Mouse (Mus musculus) kidney, embryonic 15.5 days (tissue): ENCODE data around the gene Bco1. TPM values are rescaled to one million over a fixed set of nuclear protein-coding genes. Genes with fewer than 3 reads are reported as not detected.

ENCODE experiments used
- ATAC-seq: fragments of 200-750 bp; cut with Nextera tagmentation; replicated peaks from 2 replicates; pipeline ENCODE4 v1.8.0; 2017; ENCODE audit warnings: moderate TSS enrichment; ENCODE audit not compliant: low FRiP score
- H3K27ac ChIP-seq: fragments of 300-500 bp; sonication (generic); 2 replicates; pipeline ENCODE4 v1.5.1; 2015; ENCODE audit warnings: mild to moderate bottlenecking, inconsistent platforms
- H3K27me3 ChIP-seq: fragments of 300-500 bp; sonication (generic); 2 replicates; pipeline ENCODE4 v1.6.1; 2015; ENCODE audit warnings: inconsistent platforms
- H3K36me3 ChIP-seq: fragments of 300-500 bp; sonication (generic); 2 replicates; pipeline ENCODE4 v1.6.1; 2015; ENCODE audit warnings: inconsistent platforms
- H3K4me1 ChIP-seq: fragments of 300-500 bp; sonication (generic); 2 replicates; pipeline ENCODE4 v1.6.1; 2015; ENCODE audit warnings: inconsistent platforms
- H3K4me2 ChIP-seq: fragments of 300-500 bp; sonication (generic); 2 replicates; pipeline ENCODE4 v1.6.1; 2015; ENCODE audit warnings: moderate library complexity, mild to moderate bottlenecking, inconsistent platforms
- H3K4me3 ChIP-seq: fragments of 300-500 bp; sonication (generic); replicated peaks from 2 replicates; pipeline ENCODE4 v1.5.1; 2015; ENCODE audit warnings: mild to moderate bottlenecking, inconsistent platforms
- H3K9ac ChIP-seq: fragments of 300-500 bp; sonication (generic); 2 replicates; pipeline ENCODE4 v1.6.1; 2015; ENCODE audit warnings: mild to moderate bottlenecking, inconsistent platforms
- H3K9me3 ChIP-seq: fragments of 300-500 bp; sonication (generic); replicated peaks from 2 replicates; pipeline ENCODE4 v1.6.1; 2016; ENCODE audit warnings: inconsistent platforms
- WGBS: fragments of 180-500 bp; shearing (Covaris S2); methylation state at CpG from one replicate; pipeline ENCODE4 v1.1.7; 2015; ENCODE audit warnings: mixed read lengths; 5-methylcytosine and 5-hydroxymethylcytosine counted together
- polyA plus RNA-seq: library from polyadenylated mRNA; unstranded; fragments of >200 nt; fragmentation: Nextera tagmentation; extraction: Ambion mirVana; gene quantifications from 2 replicates; pipeline ENCODE4 v1.2.1, GENCODE M21; 2015

Gene Bco1
- polyA plus RNA-seq, 1 experiment from 2014 or later, result 0.36 TPM

DNA sequence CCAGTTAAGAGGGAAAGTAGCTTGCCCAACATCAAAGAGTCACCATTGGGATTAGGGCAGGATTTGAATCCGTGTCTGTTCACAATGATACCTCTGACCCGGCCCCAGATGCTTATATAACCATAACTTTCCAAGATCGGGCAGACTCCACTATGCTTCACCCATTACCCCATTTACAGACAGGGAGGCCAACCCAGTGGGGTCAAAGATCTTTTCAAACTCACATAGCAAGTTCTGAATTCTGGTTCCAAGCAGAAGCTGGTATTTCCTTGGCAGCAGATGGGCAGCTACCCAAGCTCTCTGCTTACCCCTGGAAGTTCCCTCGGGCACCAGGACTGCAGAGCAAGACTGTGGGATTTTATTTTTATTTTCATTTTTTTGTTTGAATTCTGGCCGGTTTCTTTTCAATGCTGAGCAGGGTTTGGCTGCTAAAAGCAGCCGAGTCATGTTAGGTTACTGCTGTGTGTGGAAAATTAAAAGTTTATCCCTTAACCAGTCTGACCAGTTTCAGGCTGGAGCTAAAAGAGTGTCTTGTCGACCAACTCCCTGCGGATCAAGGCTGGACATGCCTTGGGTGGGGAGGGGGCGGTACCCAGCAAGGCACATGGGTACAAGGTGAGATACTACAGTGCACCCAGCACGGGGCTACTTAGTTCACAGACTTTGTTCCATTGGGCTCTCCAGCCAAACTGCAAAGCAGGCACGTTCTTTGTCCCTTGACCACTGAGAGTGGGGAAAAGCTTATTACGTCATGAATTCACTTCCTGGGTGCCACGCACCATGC, 28.4 kb downstream of the Bco1 start:
- no peak overlapping the region for H3K9ac ChIP-seq
- no peaks in the 10 kb centered on the region; the same call in 1 of the 2 replicates for H3K27me3 ChIP-seq
- H3K9me3 ChIP-seq, result no peaks in the 10 kb centered on the region
- ATAC-seq, result 0 out of 2 replicates have a peak, but pooled peaks have one; percentile 40
- no peaks in the 10 kb centered on the region for H3K36me3 ChIP-seq
- H3K4me1 ChIP-seq, result no peaks in the 10 kb centered on the region
- no peak overlapping the region for H3K4me2 ChIP-seq
- no peak overlapping the region for H3K27ac ChIP-seq
- H3K4me3 ChIP-seq, result no peak overlapping the region
- 77% methylated on average over 13 of the region's 13 CpGs for WGBS

DNA sequence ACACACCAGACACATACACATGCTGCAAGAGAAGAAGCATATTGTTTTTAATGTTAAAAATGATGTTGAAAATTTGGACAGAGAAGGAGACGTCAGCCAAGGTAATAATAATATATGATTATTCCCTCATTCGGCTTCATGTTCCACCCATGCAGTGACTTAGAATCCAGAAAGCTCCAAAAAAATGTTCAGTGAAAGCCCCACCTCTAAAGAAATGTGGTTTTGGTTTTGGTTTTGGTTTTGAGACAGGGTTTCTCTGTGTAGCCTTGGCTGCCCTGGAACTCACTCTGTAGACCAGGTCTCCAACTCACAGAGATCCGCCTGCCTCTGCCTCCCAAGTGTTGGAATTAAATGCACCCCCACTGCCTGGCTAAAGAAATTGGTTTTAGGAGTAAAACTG, 30.2 kb downstream of the Bco1 start:
- Histone ChIP-seq H3K4me2 (no peak overlapping the region), H3K27me3 (no peaks in the 10 kb centered on the region; the same call in 1 of the 2 replicates), H3K9ac (no peak overlapping the region), H3K4me1 (no peaks in the 10 kb centered on the region), H3K4me3 (no peak overlapping the region), H3K9me3 (no peaks in the 10 kb centered on the region), H3K27ac (no peak overlapping the region), H3K36me3 (no peaks in the 10 kb centered on the region)
- 95% methylated on average over 3 of the region's 3 CpGs for WGBS
- ATAC-seq, result no peak

DNA sequence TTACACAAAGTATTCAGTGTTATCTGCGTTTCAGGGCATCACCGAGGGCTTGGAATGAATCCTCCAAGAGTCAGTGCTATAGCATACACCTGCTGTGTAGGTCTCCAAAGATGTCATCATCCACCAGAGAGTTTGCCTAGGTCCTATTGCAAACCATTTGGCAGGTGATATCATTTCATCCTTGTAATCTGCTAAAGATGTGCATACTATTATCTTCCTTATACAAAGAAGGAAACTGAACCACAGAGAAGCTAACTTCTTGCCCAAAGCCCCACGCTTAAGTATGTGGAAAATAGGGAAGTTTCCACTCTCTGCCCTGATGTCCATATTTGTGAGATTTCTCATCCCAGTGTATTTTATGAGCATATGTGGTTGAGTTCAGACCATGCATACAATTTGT, 30.8 kb downstream of the Bco1 start:
- 93% methylated on average over 3 of the region's 3 CpGs for WGBS
- no peaks in the 10 kb centered on the region for H3K9me3 ChIP-seq
- no peaks in the 10 kb centered on the region; the same call in 1 of the 2 replicates for H3K27me3 ChIP-seq
- no peak overlapping the region for H3K9ac ChIP-seq
- no peak overlapping the region for H3K27ac ChIP-seq
- no peak for ATAC-seq
- H3K4me3 ChIP-seq, result no peak overlapping the region
- no peak overlapping the region for H3K4me2 ChIP-seq
- no peaks in the 10 kb centered on the region for H3K4me1 ChIP-seq
- no peaks in the 10 kb centered on the region for H3K36me3 ChIP-seq

DNA sequence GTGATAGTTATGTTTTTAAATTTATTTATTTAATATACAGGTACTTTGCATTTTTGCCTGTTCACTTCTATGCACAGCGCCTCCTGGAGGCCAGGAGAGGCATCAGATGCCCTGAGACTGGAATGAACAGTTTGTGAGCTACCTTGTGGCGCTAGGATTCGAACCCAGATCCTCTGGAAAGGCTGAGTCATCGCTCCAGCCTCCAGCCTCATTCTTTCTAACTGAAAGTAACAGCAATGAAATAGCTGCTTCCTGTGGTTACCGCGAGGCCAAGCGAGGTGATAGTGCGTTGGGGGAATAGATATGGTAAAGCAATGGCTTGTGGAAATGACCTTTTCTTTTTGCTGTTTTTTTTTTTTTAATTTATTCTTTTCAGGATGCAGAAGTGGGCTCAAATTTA, 31.4 kb downstream of the Bco1 start:
- 82% methylated on average over 8 of the region's 8 CpGs for WGBS

DNA sequence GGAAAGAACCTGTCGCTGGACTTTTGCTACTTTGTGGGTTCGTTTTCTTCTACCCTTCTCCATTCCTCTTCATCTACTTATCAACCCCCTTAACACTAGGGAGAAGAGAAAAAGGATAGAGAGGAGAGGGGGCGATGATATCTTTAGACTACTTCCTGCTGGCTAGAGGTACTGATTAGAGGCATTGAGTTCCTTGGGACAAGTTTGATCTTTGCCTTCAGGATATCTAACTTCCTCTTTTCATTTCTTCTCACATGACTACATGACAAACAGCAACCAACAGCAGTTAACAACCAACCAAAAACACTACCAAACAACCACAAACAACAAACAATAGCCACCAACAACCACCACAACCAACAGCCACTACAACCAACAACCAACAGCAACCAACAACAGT, 38.0 kb downstream of the Bco1 start:
- WGBS, result 92% methylated on average over 3 of the region's 3 CpGs
- no peak overlapping the region for H3K27ac ChIP-seq
- peaks cover 8% of the 10 kb centered on the region; the same call in 1 of the 2 replicates for H3K4me1 ChIP-seq
- no peak overlapping the region for H3K4me2 ChIP-seq
- H3K9ac ChIP-seq, result no peak overlapping the region
- H3K4me3 ChIP-seq, result no peak overlapping the region
- no peaks in the 10 kb centered on the region for H3K36me3 ChIP-seq
- H3K27me3 ChIP-seq, result no peaks in the 10 kb centered on the region; the same call in 1 of the 2 replicates
- no peaks in the 10 kb centered on the region for H3K9me3 ChIP-seq
- no peak for ATAC-seq

More for the DNA sequence above, 31.4 kb downstream of the Bco1 start:
- Histone ChIP-seq H3K9me3 (no peaks in the 10 kb centered on the region), H3K4me1 (no peaks in the 10 kb centered on the region), H3K36me3 (no peaks in the 10 kb centered on the region), H3K9ac (no peak overlapping the region), H3K4me3 (no peak overlapping the region), H3K27me3 (no peaks in the 10 kb centered on the region; the same call in 1 of the 2 replicates), H3K27ac (no peak overlapping the region), H3K4me2 (no peak overlapping the region)
- no peak for ATAC-seq

DNA sequence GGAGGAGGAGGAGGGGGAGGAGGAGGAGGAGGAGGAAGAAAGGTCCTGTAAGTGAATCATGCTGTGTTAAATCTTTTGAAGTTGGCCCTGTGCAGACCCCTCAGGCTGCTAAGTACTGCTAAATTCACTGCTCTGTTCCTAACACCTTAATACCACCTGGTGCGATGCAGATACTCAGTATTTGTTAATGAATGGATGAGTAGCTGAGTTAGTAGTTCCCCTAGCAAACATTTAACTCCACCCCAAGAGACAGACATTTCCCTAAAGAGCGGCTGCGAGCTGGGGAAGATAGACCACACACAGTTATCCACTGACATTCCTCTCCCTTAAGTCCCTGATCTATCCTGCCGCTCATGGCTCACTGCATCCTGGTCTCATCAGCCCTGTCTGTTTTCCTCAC, 40.7 kb downstream of the Bco1 start:
- no peak for ATAC-seq
- Histone ChIP-seq H3K4me1 (peaks cover 8% of the 10 kb centered on the region; the same call in 1 of the 2 replicates), H3K4me2 (no peak overlapping the region), H3K27ac (no peak overlapping the region), H3K9ac (no peak overlapping the region), H3K9me3 (no peaks in the 10 kb centered on the region), H3K36me3 (no peaks in the 10 kb centered on the region), H3K4me3 (no peak overlapping the region), H3K27me3 (no peaks in the 10 kb centered on the region)
- 21% methylated on average over 4 of the region's 4 CpGs for WGBS

DNA sequence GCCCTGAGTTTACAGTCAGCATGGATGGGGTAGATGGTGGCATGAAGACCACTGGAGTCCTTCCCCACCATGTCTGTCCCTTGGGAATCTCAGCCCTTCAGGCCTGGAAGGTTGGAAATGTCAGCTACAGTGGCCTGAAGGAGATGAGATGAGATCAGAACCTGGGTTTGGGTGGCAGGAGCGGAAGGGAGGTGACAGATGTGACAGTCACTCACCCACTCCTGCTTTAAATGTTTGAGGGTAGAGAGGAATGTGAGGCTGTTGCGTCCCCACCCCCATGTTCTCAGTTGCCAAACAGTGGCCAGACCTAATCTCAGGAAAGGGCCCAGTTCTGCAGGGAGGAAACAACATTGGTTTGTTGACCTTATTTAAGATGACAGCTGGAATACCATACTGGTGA, 41.1 kb downstream of the Bco1 start:
- no peaks in the 10 kb centered on the region for H3K36me3 ChIP-seq
- no peak for ATAC-seq
- peaks cover 8% of the 10 kb centered on the region; the same call in 1 of the 2 replicates for H3K4me1 ChIP-seq
- H3K27me3 ChIP-seq, result no peaks in the 10 kb centered on the region
- 48% methylated on average over 2 of the region's 2 CpGs for WGBS
- no peak overlapping the region for H3K4me3 ChIP-seq
- H3K27ac ChIP-seq, result no peak overlapping the region
- H3K9ac ChIP-seq, result no peak overlapping the region
- no peaks in the 10 kb centered on the region for H3K9me3 ChIP-seq
- no peak overlapping the region for H3K4me2 ChIP-seq

DNA sequence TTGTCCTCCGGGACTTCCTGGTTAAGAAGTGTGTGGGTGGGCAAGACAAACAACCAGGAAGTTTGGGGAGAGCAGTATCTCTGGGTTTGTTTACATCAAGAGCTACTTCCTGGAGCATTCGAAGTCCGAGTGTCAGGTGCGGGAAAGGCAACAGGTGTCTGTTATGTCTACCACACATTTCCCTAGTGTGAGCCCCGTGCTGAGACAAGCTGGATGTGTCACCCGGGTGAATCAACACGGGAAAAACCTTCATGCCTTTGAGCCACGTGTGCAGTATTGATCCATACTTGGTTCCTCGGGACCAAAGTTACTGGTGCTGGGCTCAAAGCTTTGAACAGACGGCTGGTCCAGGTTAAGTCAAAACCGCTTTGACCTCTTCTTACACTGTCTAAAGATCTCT, 41.7 kb downstream of the Bco1 start:
- H3K9me3 ChIP-seq, result no peaks in the 10 kb centered on the region
- H3K4me1 ChIP-seq, result peaks cover 8% of the 10 kb centered on the region; the same call in 1 of the 2 replicates
- H3K36me3 ChIP-seq, result no peaks in the 10 kb centered on the region
- no peak overlapping the region for H3K9ac ChIP-seq
- H3K27ac ChIP-seq, result no peak overlapping the region
- no peak for ATAC-seq
- H3K27me3 ChIP-seq, result no peaks in the 10 kb centered on the region
- no peak overlapping the region for H3K4me3 ChIP-seq
- peak overlapping the region; percentile 3; the same call in 1 of the 2 replicates for H3K4me2 ChIP-seq
- 53% methylated on average over 11 of the region's 11 CpGs for WGBS

DNA sequence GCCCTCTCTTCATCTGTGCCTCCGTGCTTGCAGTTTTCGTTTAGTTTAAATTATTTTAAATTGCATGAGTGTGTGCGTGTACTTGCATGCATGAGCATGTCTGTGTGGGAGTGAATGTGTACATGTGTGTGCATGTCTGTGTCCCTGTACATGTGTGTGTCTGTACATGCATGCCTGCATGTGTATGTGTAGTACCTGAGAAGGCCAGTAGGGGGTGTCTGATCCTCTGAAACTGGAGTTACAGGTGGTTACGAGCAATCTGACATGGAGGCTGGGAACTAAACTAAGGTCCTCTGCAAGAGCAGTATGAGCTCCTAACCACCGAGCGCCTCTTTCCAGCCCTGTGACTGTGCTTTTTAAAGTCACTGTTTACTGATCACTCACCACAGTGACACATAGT, 52.9 kb downstream of the Bco1 start:
- H3K9me3 ChIP-seq, result no peaks in the 10 kb centered on the region
- WGBS, result 93% methylated on average over 6 of the region's 6 CpGs
- no peak for ATAC-seq

DNA sequence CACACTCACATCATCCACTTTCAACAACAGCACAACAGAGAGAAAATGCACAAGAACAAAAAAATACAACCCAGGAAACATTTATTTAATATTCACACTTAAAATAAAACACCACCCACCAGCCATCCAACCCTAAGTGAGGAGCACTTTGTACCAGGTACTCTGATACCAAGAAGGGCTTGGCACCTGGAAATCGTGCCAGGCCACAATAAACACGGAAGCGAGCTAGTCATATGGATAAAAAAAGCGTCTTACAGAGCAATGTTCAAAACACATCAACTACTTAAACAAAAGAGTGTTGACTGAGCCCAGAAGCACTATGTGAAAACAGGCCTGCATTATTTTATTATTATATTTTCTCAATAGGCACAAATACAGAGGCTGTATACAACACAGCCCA, 60.5 kb downstream of the Bco1 start:
- H3K27me3 ChIP-seq, result no peaks in the 10 kb centered on the region
- WGBS, result 95% methylated on average over 4 of the region's 4 CpGs

More for the DNA sequence above, 52.9 kb downstream of the Bco1 start:
- Histone ChIP-seq H3K4me2 (no peak overlapping the region), H3K4me3 (no peak overlapping the region), H3K4me1 (no peaks in the 10 kb centered on the region), H3K27me3 (no peaks in the 10 kb centered on the region), H3K27ac (no peak overlapping the region), H3K36me3 (no peaks in the 10 kb centered on the region), H3K9ac (no peak overlapping the region)

DNA sequence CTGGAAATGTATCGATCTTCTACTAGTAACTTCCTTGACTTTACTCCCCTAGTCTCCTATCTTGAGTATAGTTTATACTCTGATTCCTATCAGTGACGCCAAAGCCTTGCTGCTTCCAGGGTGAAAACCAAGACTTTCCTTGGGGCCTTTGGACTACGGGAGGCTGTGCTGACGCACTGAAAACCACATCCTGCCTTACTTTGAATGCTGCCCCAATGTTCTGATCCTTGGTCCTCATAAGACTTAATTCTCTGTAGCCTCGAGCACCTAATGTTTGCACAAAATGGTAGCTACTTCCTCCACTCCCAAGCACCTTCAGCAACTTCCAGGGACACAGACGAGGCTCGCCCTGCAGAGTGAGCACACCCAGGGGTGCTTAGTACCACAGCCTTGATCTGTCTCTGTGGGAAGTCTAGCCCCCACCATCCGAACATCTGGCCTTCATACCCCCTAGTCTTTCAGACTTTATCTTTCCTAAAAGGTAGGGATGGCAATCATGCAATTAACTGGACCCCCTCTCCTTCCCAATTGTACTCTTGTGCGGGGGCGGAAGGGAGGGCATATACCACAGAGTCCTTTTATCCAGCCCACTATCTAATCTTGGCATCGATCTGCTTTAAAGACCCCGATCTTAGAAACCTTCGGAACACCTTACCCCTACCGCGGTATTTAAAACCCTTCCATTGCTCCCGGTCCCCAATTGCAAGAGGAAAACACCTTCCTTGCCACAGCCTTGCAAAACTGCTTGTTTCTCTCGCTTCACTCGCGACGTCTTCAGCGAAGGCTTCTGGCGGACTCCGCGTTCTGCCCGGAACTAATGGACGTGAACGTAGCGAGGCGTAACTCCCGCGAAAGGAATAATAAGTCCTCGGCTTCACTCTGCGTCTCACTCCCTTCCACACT, 61.5 kb downstream of the Bco1 start:
- H3K9ac ChIP-seq, result peak overlapping the region; percentile 75
- H3K4me3 ChIP-seq, result peak overlapping the region; percentile 97
- H3K27ac ChIP-seq, result peak overlapping the region; percentile 89
- 10% methylated on average over 33 of the region's 33 CpGs for WGBS
- H3K4me1 ChIP-seq, result peaks cover 35% of the 10 kb centered on the region
- no peaks in the 10 kb centered on the region for H3K9me3 ChIP-seq
- ATAC-seq, result peak; percentile 16; the same call in 1 of the 2 replicates
- no peaks in the 10 kb centered on the region for H3K36me3 ChIP-seq
- no peaks in the 10 kb centered on the region for H3K27me3 ChIP-seq
- peak overlapping the region; percentile 93 for H3K4me2 ChIP-seq

More for the DNA sequence above, 60.5 kb downstream of the Bco1 start:
- H3K27ac ChIP-seq, result no peak overlapping the region
- H3K4me2 ChIP-seq, result peak overlapping the region; percentile 93
- no peak overlapping the region for H3K4me3 ChIP-seq
- no peaks in the 10 kb centered on the region for H3K36me3 ChIP-seq
- no peak overlapping the region for H3K9ac ChIP-seq
- ATAC-seq, result no peak
- H3K4me1 ChIP-seq, result peaks cover 31% of the 10 kb centered on the region
- no peaks in the 10 kb centered on the region for H3K9me3 ChIP-seq

DNA sequence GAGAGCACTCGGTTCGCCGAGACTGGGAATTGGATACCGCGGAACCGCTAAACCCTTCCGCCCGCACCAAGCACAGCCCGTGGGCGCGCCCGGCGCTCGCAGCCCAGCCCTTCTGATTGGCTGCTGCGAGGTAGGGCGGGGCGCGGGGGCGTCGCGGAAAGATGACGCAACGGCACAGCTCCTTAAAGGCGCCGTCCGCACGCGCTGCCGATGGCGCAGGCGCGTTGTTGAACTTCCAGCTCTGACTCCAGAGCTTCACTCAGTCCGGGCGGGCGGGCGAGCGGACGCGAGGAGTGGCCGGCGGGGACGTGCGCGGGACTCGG, 62.1 kb downstream of the Bco1 start:
- no peaks in the 10 kb centered on the region for H3K36me3 ChIP-seq
- peak; percentile 96 for ATAC-seq
- H3K27me3 ChIP-seq, result no peaks in the 10 kb centered on the region
- H3K9me3 ChIP-seq, result no peaks in the 10 kb centered on the region
- peaks cover 35% of the 10 kb centered on the region for H3K4me1 ChIP-seq
- peak overlapping the region; percentile 97 for H3K4me3 ChIP-seq
- peak overlapping the region; percentile 93 for H3K4me2 ChIP-seq
- peak overlapping the region; percentile 94 for H3K9ac ChIP-seq
- H3K27ac ChIP-seq, result peak overlapping the region; percentile 89
- under 1% methylated on average over 45 of the region's 45 CpGs for WGBS
